Mouse (Mus musculus) liver, postnatal 0 days (tissue): ENCODE measurements at regions not wholly inside any gene's neighbourhood (a gene's known extent, or its start where the extent isn't known, plus 50 kb on each side); places are given as distances from the start of the nearest gene placed in this dataset.
A peak's percentile ranks its signal among the peaks of the same experiment; 100 is the strongest.

Source experiments
- ATAC-seq: fragments of 200-750 bp; cut with Nextera tagmentation; 2 replicates; pipeline ENCODE4 v1.8.0; 2017; ENCODE audit warnings: mild to moderate bottlenecking, moderate library complexity
- DNase-seq: peaks from one replicate; pipeline ENCODE4 v3.0.0-alpha.2; 2016
- H3K27ac ChIP-seq: fragments of 300-500 bp; sonication (generic); 2 replicates; pipeline ENCODE4 v1.5.1; 2014; ENCODE audit warnings: antibody characterized with exemption, moderate library complexity, mild to moderate bottlenecking, low read depth
- H3K27me3 ChIP-seq: fragments of 300-500 bp; sonication (generic); 2 replicates; pipeline ENCODE4 v1.6.1; 2014; ENCODE audit warnings: low read length, control low read depth, mixed read lengths; ENCODE audit not compliant: insufficient read depth
- H3K36me3 ChIP-seq: fragments of 300-500 bp; sonication (generic); replicated peaks from 2 replicates; pipeline ENCODE4 v1.6.1; 2014; ENCODE audit warnings: mild to moderate bottlenecking, control low read depth, low read length, moderate library complexity, mixed read lengths; ENCODE audit not compliant: insufficient read depth
- H3K4me1 ChIP-seq: fragments of 300-500 bp; sonication (generic); 2 replicates; pipeline ENCODE4 v1.6.1; 2014; ENCODE audit warnings: antibody characterized with exemption, mild to moderate bottlenecking, control low read depth; ENCODE audit not compliant: insufficient read depth
- H3K4me2 ChIP-seq: fragments of 300-500 bp; sonication (generic); 2 replicates; pipeline ENCODE4 v1.6.1; 2014; ENCODE audit warnings: low read depth, mild to moderate bottlenecking, low read length, moderate library complexity, mixed read lengths
- H3K4me3 ChIP-seq: fragments of 300-500 bp; sonication (generic); 2 replicates; pipeline ENCODE4 v1.5.1; 2014; ENCODE audit warnings: low read depth, low read length
- H3K9ac ChIP-seq: fragments of 300-500 bp; sonication (generic); replicated peaks from 2 replicates; pipeline ENCODE4 v1.6.1; 2014; ENCODE audit warnings: mild to moderate bottlenecking, moderate library complexity
- H3K9me3 ChIP-seq: fragments of 300-500 bp; sonication (generic); 2 replicates; pipeline ENCODE4 v1.6.1; 2016; ENCODE audit warnings: mild to moderate bottlenecking, control low read depth, low read length, mixed read lengths
- CTCF ChIP-seq: sonication (generic); IDR thresholded peaks from 2 replicates; pipeline ENCODE4 v1.5.1; 2016; ENCODE audit warnings: antibody characterized with exemption, low read depth
- EP300 ChIP-seq: IDR thresholded peaks from 2 replicates; pipeline ENCODE4 v1.6.1; 2016; ENCODE audit warnings: antibody characterized with exemption, low read depth, mild to moderate bottlenecking
- WGBS: fragments of 180-500 bp; shearing (Covaris S2); extraction: QIAGEN DNeasy Blood & Tissue Kit; methylation state at CpG from one replicate; pipeline ENCODE4 v1.1.7; 2014; ENCODE audit not compliant: insufficient replicate concordance; 5-methylcytosine and 5-hydroxymethylcytosine counted together

GRCm38 (mm10) chr4:93986189-93986588 is 570.2 kb upstream of the Gm10306 start:
- Histone ChIP-seq H3K4me3 (no peak overlapping the region), H3K4me2 (no peak overlapping the region), H3K4me1 (no peaks in the 10 kb centered on the region), H3K36me3 (no peaks in the 10 kb centered on the region), H3K27ac (no peak overlapping the region), H3K27me3 (no peaks in the 10 kb centered on the region), H3K9ac (no peak overlapping the region), H3K9me3 (no peaks in the 10 kb centered on the region)
- DNase-seq, result no peak
- WGBS, result 54% methylated on average over 3 of the region's 3 CpGs
- no peak for ATAC-seq
- no peak for TF ChIP-seq CTCF
- TF ChIP-seq EP300, result no peak

- Histone ChIP-seq H3K27ac (no peak overlapping the region), H3K4me1 (no peaks in the 10 kb centered on the region), H3K4me2 (no peak overlapping the region), H3K9me3 (no peaks in the 10 kb centered on the region), H3K9ac (no peak overlapping the region), H3K4me3 (no peak overlapping the region), H3K36me3 (no peaks in the 10 kb centered on the region), H3K27me3 (no peaks in the 10 kb centered on the region)
- 63% methylated on average over 7 of the region's 7 CpGs for WGBS
- ATAC-seq (no peak), DNase-seq (no peak)
- TF ChIP-seq CTCF, result no peak
- TF ChIP-seq EP300, result no peak
Measured at GRCm38 (mm10) chr4:93990273-93990869, 566.0 kb upstream of the Gm10306 start.

GRCm38 (mm10) chr4:94005818-94006217 is 550.5 kb upstream of the Gm10306 start:
- Histone ChIP-seq H3K4me3 (no peak overlapping the region), H3K4me2 (no peak overlapping the region), H3K9me3 (no peaks in the 10 kb centered on the region), H3K27me3 (no peaks in the 10 kb centered on the region), H3K36me3 (no peaks in the 10 kb centered on the region), H3K4me1 (no peaks in the 10 kb centered on the region), H3K9ac (no peak overlapping the region), H3K27ac (no peak overlapping the region)
- ATAC-seq, result no peak
- DNase-seq, result no peak
- WGBS, result 23% methylated on average over 1 of the region's 1 CpGs
- TF ChIP-seq CTCF (no peak), EP300 (no peak)

GRCm38 (mm10) chr4:94007088-94007768 is 549.1 kb upstream of the Gm10306 start:
- TF ChIP-seq EP300 (no peak), CTCF (peak; percentile 49)
- Histone ChIP-seq H3K9me3 (no peaks in the 10 kb centered on the region), H3K4me1 (no peaks in the 10 kb centered on the region), H3K36me3 (no peaks in the 10 kb centered on the region), H3K4me2 (no peak overlapping the region), H3K27ac (no peak overlapping the region), H3K9ac (no peak overlapping the region), H3K4me3 (no peak overlapping the region), H3K27me3 (no peaks in the 10 kb centered on the region)
- DNase-seq (no peak), ATAC-seq (no peak)
- 41% methylated on average over 8 of the region's 8 CpGs for WGBS

GRCm38 (mm10) chr4:94015713-94016112 is 540.6 kb upstream of the Gm10306 start:
- no peak for DNase-seq
- ATAC-seq, result no peak
- TF ChIP-seq CTCF, result no peak
- no peak for TF ChIP-seq EP300
- H3K27me3 ChIP-seq, result no peaks in the 10 kb centered on the region
- H3K27ac ChIP-seq, result no peak overlapping the region
- no peaks in the 10 kb centered on the region for H3K36me3 ChIP-seq
- H3K4me3 ChIP-seq, result no peak overlapping the region
- no peak overlapping the region for H3K4me2 ChIP-seq
- H3K9ac ChIP-seq, result no peak overlapping the region
- H3K9me3 ChIP-seq, result no peaks in the 10 kb centered on the region
- WGBS, result 63% methylated on average over 2 of the region's 2 CpGs
- H3K4me1 ChIP-seq, result no peaks in the 10 kb centered on the region

GRCm38 (mm10) chr4:94017702-94018101 is 538.6 kb upstream of the Gm10306 start:
- ATAC-seq (no peak), DNase-seq (no peak)
- no peak for TF ChIP-seq CTCF
- TF ChIP-seq EP300, result no peak
- Histone ChIP-seq H3K27me3 (no peaks in the 10 kb centered on the region), H3K27ac (no peak overlapping the region), H3K4me3 (no peak overlapping the region), H3K4me2 (no peak overlapping the region), H3K4me1 (no peaks in the 10 kb centered on the region), H3K36me3 (no peaks in the 10 kb centered on the region), H3K9me3 (no peaks in the 10 kb centered on the region), H3K9ac (no peak overlapping the region)
- 48% methylated on average over 3 of the region's 3 CpGs for WGBS
